Mouse (Mus musculus) granulocyte monocyte progenitor cell, adult 5-6 weeks (primary cell): ENCODE data around the gene Psmd12. TPM values are rescaled to one million over a fixed set of nuclear protein-coding genes. Genes with fewer than 3 reads are reported as not detected.

Experiments used
- ATAC-seq: replicated peaks from 2 replicates; pipeline ENCODE4 v1.8.0; 2016; ENCODE audit warnings: mild to moderate bottlenecking, moderate TSS enrichment, inconsistent platforms; ENCODE audit not compliant: poor library complexity, severe bottlenecking
- total RNA-seq, 2 experiments: library from RNA; stranded (forward) in 1 of 2; stranded (reverse) in 1 of 2; fragments of 200-712, 200-1000 nt in 1 of 2; fragments of >200 nt in 1 of 2; fragmentation: Nextera tagmentation in 1 of 2; gene quantifications; 2 replicates each; pipeline ENCODE4 v1.2.3; 2014 to 2017

Psmd12 gene
- total RNA-seq, 2 experiments from 2014 or later = 79.4 to 149 TPM

DNA sequence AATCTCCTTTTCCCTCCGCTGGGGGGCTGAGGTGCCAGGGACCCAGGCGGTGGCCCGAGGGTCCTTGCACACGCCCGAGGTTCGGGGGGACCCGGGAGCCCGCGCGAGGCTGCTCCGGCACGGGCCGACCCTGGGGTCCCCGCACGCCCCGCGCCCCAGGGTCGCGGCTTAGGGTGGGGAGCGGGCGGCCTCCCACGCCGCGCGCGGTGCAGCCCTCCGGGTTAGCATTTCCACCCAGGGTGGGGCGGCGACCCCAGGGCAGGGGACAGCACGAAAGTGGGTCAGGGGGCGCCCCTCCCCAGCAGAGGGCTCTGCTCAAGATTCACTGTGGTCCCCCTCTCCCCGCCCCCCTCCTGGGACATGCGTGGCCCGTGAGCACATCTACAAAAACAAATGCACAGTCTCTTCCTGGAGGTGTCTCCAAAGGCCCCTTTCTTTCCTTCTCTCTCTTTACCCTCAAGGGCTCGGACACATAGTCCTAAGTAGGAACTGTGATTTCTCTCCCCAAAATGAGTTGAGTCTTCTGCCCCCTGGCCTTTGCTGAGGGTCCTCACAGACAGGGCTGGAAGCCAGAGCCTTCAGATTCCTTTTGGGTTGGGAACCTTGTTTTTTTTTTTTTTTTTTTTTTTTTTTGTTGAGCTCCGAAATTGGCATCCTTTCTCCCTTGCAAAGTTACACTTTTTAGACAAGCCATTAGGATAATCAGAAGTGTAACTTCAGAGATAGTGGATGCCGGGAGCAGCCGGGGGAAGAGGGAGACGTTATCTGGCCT lies 69.1 kb downstream of the Psmd12 start:
- no peak; the same call in 1 of the 2 replicates for ATAC-seq

Other genes starting within 250 kb of the Psmd12 start
- gene Pitpnc1, start 8.8 kb upstream of the Psmd12 start, total RNA-seq (2014; fragmentation: Nextera tagmentation) = 18.3 and 28.0 TPM in 2 replicates
- 11.7 and 13.9 TPM in 2 replicates for gene Pitpnc1, start 8.8 kb upstream of the Psmd12 start, total RNA-seq (2017)
- 32.8 and 36.7 TPM in 2 replicates for gene Helz, start 68.4 kb downstream of the Psmd12 start, total RNA-seq (2014; fragmentation: Nextera tagmentation)
- gene Helz, start 68.4 kb downstream of the Psmd12 start, total RNA-seq (2017) = 13.6 and 20.3 TPM in 2 replicates
- not detected in 2 replicates for gene Cacng1, start 237.0 kb downstream of the Psmd12 start, total RNA-seq (2014; fragmentation: Nextera tagmentation)
- gene Cacng1, start 237.0 kb downstream of the Psmd12 start, total RNA-seq (2017) = not detected in 2 replicates